9 mouse cellular contexts compared by ENCODE assay signal in genomic region chr2:8673751-8674378, GRCm38 (mm10).
A peak's percentile ranks its signal among the peaks of the same experiment; 100 is the strongest.
DNase-seq lines count a peak whose midpoint lies in the region; ATAC-seq and TF ChIP-seq lines count a peak whose summit lies in the region.
"Had no signal": no experiment of that assay in that cellular context is flagged by ENCODE, and none has a peak within 500 bp of the region (broad histone marks: within the 10 kb centered on the region; RNA-seq: fewer than 3 reads in every experiment).

No protein-coding gene starts in this region.

- H3K4me1 ChIP-seq in liver, adult 2 months (ENCODE audit: control insufficient read depth, insufficient read depth, low read length): no peaks in the 10 kb centered on the region
- H3K4me1 ChIP-seq in neural tube, embryonic 14.5 days (ENCODE audit: control insufficient read depth, insufficient read depth, low read length): no peaks in the 10 kb centered on the region
- H3K4me1 ChIP-seq: stomach, embryonic 15.5 days had no signal

- no peak for TF ChIP-seq POLR2A in liver, adult 2 months (IDR thresholded peaks at IDR 0.05; ENCODE audit: extremely low read depth, insufficient read depth, low read length)

- no peak overlapping the region for H3K9ac ChIP-seq in liver, adult 2 months (ENCODE audit: low read depth, low read length)
- no peak overlapping the region for H3K9ac ChIP-seq in neural tube, embryonic 14.5 days (replicated peaks; ENCODE audit: low read depth, low read length)
- H3K9ac ChIP-seq: stomach, embryonic 15.5 days had no signal

- no peak overlapping the region for H3K27ac ChIP-seq in liver, adult 2 months (replicated peaks; ENCODE audit: insufficient read depth, low read depth, low read length)
- H3K27ac ChIP-seq in neural tube, embryonic 14.5 days (ENCODE audit: low read depth, low read length): no peak overlapping the region
- H3K27ac ChIP-seq: stomach, embryonic 15.5 days had no signal

- H3K79me2 ChIP-seq in liver, adult 2 months (ENCODE audit: control insufficient read depth, insufficient read depth, low read length): no peaks in the 10 kb centered on the region

- H3K27me3 ChIP-seq in liver, adult 2 months (ENCODE audit: control insufficient read depth, insufficient read depth, low read length): no peaks in the 10 kb centered on the region
- H3K27me3 ChIP-seq in neural tube, embryonic 14.5 days (ENCODE audit: control insufficient read depth, insufficient read depth, low read length): no peaks in the 10 kb centered on the region
- H3K27me3 ChIP-seq: stomach, embryonic 15.5 days had no signal

- no peak overlapping the region for H3K4me2 ChIP-seq in neural tube, embryonic 14.5 days (ENCODE audit: low read depth, low read length)
- H3K4me2 ChIP-seq: stomach, embryonic 15.5 days had no signal

- 11% methylated on average over 10 of the region's 10 CpGs for WGBS in liver, adult 2 months
- WGBS in neural tube, embryonic 14.5 days: 19% methylated on average over 10 of the region's 10 CpGs

- H3K36me3 ChIP-seq in liver, adult 2 months (ENCODE audit: control insufficient read depth, insufficient read depth, low read length): no peaks in the 10 kb centered on the region
- H3K36me3 ChIP-seq in neural tube, embryonic 14.5 days (ENCODE audit: control insufficient read depth, insufficient read depth, low read length): no peaks in the 10 kb centered on the region
- H3K36me3 ChIP-seq: stomach, embryonic 15.5 days had no signal

- no peak overlapping the region for H3K4me3 ChIP-seq in liver, adult 2 months (ENCODE audit: insufficient read depth, low read depth, low read length)
- no peak overlapping the region for H3K4me3 ChIP-seq in neural tube, embryonic 14.5 days (ENCODE audit: low read depth, low read length)
- H3K4me3 ChIP-seq: stomach, embryonic 15.5 days had no signal

- peak; percentile 67 for DNase-seq in 416B (ENCODE audit: low read depth)
- peak; percentile 51 for DNase-seq in MN1 (ENCODE audit: low spot score)
- DNase-seq in cerebellum, adult 8-10 months: peak; percentile 50
- DNase-seq in frontal cortex, postnatal 10 days (ENCODE audit: low spot score in 2 of 2): peak; percentile 17 to 65
- DNase-seq in kidney, postnatal 10 days: peak; percentile 81
- peak; percentile 52 for DNase-seq in liver, adult 2 months (ENCODE audit: extremely low read depth, low read depth, low spot score)
- peak; percentile 82 for DNase-seq in thymus, postnatal 4 days

- TF ChIP-seq CTCF in liver, adult 2 months (IDR thresholded peaks at IDR 0.05; ENCODE audit: low read depth, low read length): peak; percentile 40

- H3K9me3 ChIP-seq in neural tube, embryonic 14.5 days (ENCODE audit: control insufficient read depth, low read length): no peaks in the 10 kb centered on the region
- H3K9me3 ChIP-seq: stomach, embryonic 15.5 days had no signal

- ATAC-seq in neural tube, embryonic 14.5 days (ENCODE audit: low read depth): peak; percentile 76
